ENCODE assay signal across 17 mouse cellular contexts in the genomic region with DNA sequence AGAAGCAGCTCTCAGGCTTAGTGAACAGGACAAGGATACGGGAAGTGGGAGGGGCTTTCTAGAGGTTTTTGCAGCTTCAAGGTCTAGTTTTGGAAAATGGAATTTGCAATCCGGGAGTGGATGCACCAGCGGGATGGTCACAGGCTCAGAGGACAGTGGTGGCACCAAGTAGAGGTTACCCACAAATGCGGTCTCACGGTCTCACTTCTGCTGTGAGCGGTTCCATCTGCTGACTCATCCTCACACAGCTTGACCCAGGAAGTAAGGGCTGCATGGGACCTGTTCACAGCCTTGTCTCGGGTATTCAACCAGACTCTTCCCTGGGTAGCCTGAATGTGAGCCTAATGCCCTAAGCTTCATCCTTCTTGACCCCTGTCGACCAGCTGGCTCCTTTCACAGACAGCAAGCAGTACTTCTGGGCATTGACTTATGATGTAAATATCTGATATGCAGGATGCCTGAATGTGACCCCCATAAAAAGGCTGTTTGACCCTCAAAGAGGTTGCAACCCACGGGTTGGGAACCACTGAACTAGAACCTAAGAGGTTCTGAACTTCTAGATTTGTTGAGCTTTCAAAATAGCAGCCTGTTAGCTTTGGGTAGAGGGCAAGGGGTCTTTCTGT. TPM values are rescaled to one million over a fixed set of nuclear protein-coding genes. Genes with fewer than 3 reads are reported as not detected.
DNase-seq lines count a peak whose midpoint lies in the region; ATAC-seq lines count a peak whose summit lies in the region.
"Had no signal": no experiment of that assay in that cellular context is flagged by ENCODE, and none has a peak within 500 bp of the region (broad histone marks: within the 10 kb centered on the region; RNA-seq: fewer than 3 reads in every experiment).

No protein-coding gene starts in this region.

- no peak overlapping the region for H3K9ac ChIP-seq in liver, embryonic 16.5 days (ENCODE audit: low read depth, low read length)
- H3K9ac ChIP-seq: embryonic facial prominence, embryonic 13.5 days; stomach, embryonic 15.5 days had no signal

- 45% methylated on average over 9 of the region's 9 CpGs for WGBS in liver, embryonic 16.5 days (ENCODE audit: insufficient replicate concordance)

- H3K27ac ChIP-seq in liver, embryonic 16.5 days (ENCODE audit: low read length), result no peak overlapping the region
- H3K27ac ChIP-seq: embryonic facial prominence, embryonic 13.5 days; left cerebral cortex, adult 2 months; stomach, embryonic 15.5 days had no signal

- peaks cover 23% of the 10 kb centered on the region for H3K4me1 ChIP-seq in liver, embryonic 16.5 days (ENCODE audit: control insufficient read depth, low read depth, low read length)

- no peak overlapping the region for H3K4me2 ChIP-seq in liver, embryonic 16.5 days (ENCODE audit: low read depth, low read length)
- H3K4me2 ChIP-seq: embryonic facial prominence, embryonic 13.5 days; stomach, embryonic 15.5 days had no signal

- peak; percentile 80 for ATAC-seq in common myeloid progenitor, adult 5-6 weeks (replicated peaks; ENCODE audit: low read depth, poor library complexity, severe bottlenecking)
- ATAC-seq in liver, embryonic 16.5 days (ENCODE audit: low read depth), result peak; percentile 35
- ATAC-seq: forebrain, embryonic 14.5 days; Patski had no signal

- H3K4me3 ChIP-seq in liver, embryonic 16.5 days (ENCODE audit: low read depth, low read length), result no peak overlapping the region
- H3K4me3 ChIP-seq: embryonic facial prominence, embryonic 13.5 days; left cerebral cortex, adult 2 months; stomach, embryonic 15.5 days had no signal

- H3K27me3 ChIP-seq in liver, embryonic 16.5 days (ENCODE audit: control insufficient read depth, insufficient read depth, low read depth, low read length), result no peaks in the 10 kb centered on the region; the same call in 1 of the 2 replicates
- H3K27me3 ChIP-seq: embryonic facial prominence, embryonic 13.5 days; Patski; stomach, embryonic 15.5 days had no signal

- no peaks in the 10 kb centered on the region for H3K9me3 ChIP-seq in liver, embryonic 16.5 days (replicated peaks; ENCODE audit: control insufficient read depth, low read length)
- H3K9me3 ChIP-seq: embryonic facial prominence, embryonic 13.5 days; stomach, embryonic 15.5 days had no signal

- H3K36me3 ChIP-seq in liver, embryonic 16.5 days (ENCODE audit: control insufficient read depth, insufficient read depth), result no peaks in the 10 kb centered on the region
- H3K36me3 ChIP-seq: embryonic facial prominence, embryonic 13.5 days; stomach, embryonic 15.5 days had no signal

- peak; percentile 93 for DNase-seq in heart, adult 11 months
- no peak for DNase-seq in heart, postnatal 25 days (ENCODE audit: low spot score)
- DNase-seq in 3134 (ENCODE audit: extremely low read depth, insufficient read length, low spot score), result peak; percentile 37
- no peak for DNase-seq in embryo, embryonic 11 days
- DNase-seq in frontal cortex, adult 2 months (ENCODE audit: extremely low spot score in 1 of 2, low spot score in 1 of 2), result no peak
- DNase-seq in T-cell, adult 2 months (ENCODE audit: low spot score), result no peak
- DNase-seq: cerebellum, adult 9-11 months; gastrocnemius, postnatal 36 days; kidney, postnatal 14 days; lung, adult 18-20 months had no signal

- intact Hi-C loops in heart, postnatal 25 days (cut with DNase I), result no loop called here

RNA-seq across cellular contexts. Expression of gene Slc30a1, which starts 30.8 kb away (rescaled TPM):
- total RNA-seq in heart, postnatal 25 days (2021), result 10 to 100 TPM; 18.4 to 25.6 TPM
- total RNA-seq in common myeloid progenitor, adult 5-6 weeks (2017), result 5.0 and 6.7 TPM in 2 replicates
- polyA plus RNA-seq in liver, embryonic 16.5 days (2015; fragmentation: Nextera tagmentation; extraction: Ambion mirVana), result 0.86 and 1.1 TPM in 2 replicates
- polyA plus RNA-seq in frontal cortex, adult 2 months (2012; rRNA removed), result 22.3 and 22.9 TPM in 2 replicates

RNA-seq across cellular contexts. Expression of gene Nek2, which starts 54.5 kb away (rescaled TPM):
- total RNA-seq in heart, postnatal 25 days (2021), result under 1 TPM; 0.57 to 0.78 TPM
- 37.5 TPM in 2 replicates for total RNA-seq in common myeloid progenitor, adult 5-6 weeks (2017)
- 27.2 and 29.4 TPM in 2 replicates for polyA plus RNA-seq in liver, embryonic 16.5 days (2015; fragmentation: Nextera tagmentation; extraction: Ambion mirVana)
- 0.63 and 0.88 TPM in 2 replicates for polyA plus RNA-seq in frontal cortex, adult 2 months (2012; rRNA removed)

Comparison
In these comparisons a context has a peak if more than half of its experiments do, and no peak if none do; other contexts are left out.
1. DNase-seq: peak in heart, adult 11 months (single experiment) and 3134 (single experiment); none in heart, postnatal 25 days (single experiment), embryo, embryonic 11 days (single experiment), frontal cortex, adult 2 months (0 of 2) and T-cell, adult 2 months (single experiment).
2. RNA of gene Nek2, which starts 54.5 kb away (total RNA-seq): 37.5 TPM in common myeloid progenitor, adult 5-6 weeks; 0.57 to 0.78 TPM in heart, postnatal 25 days; every median in the first group is over 10 times any median in the second.